In the genomic region with DNA sequence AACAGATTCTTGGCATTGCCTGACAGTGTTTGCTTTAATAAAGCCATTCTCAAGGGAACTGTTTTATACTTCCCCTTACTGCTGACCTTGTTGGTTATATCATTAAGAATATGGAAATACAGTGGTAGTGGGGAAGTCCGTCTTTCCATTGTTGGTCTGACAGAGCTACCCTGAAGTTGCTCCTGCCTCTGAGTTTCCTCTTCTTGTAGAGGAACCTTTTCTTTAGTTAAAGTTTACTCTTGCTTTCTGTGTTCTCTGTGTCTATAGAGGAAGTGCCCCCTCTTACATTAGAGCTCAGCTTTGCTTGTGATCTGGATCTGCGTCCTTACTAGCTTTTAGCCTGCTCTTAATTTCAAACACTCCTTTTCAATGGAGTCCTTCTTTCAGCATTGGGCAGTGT, we compare ENCODE assay signal across 14 mouse cellular contexts. TPM values are rescaled to one million over a fixed set of nuclear protein-coding genes. Genes with fewer than 3 reads are reported as not detected.
A peak's percentile ranks its signal among the peaks of the same experiment; 100 is the strongest.
DNase-seq lines count a peak whose midpoint lies in the region; ATAC-seq and TF ChIP-seq lines count a peak whose summit lies in the region.
"Had no signal": no experiment of that assay in that cellular context is flagged by ENCODE, and none has a peak within 500 bp of the region (broad histone marks: within the 10 kb centered on the region; RNA-seq: fewer than 3 reads in every experiment).

No protein-coding gene starts in this region.

- no peak overlapping the region for H3K4me2 ChIP-seq in lung, postnatal 0 days (replicated peaks; ENCODE audit: low read depth, low read length)
- H3K4me2 ChIP-seq in midbrain, embryonic 13.5 days (replicated peaks) = no peak overlapping the region
- H3K4me2 ChIP-seq: heart, embryonic 12.5 days; lung, embryonic 14.5 days; midbrain, embryonic 15.5 days had no signal

- no peak for ATAC-seq in lung, postnatal 0 days
- no peak for ATAC-seq in midbrain, embryonic 13.5 days
- ATAC-seq: hindbrain, postnatal 0 days; midbrain, embryonic 15.5 days had no signal

- no peak for TF ChIP-seq CTCF in lung, postnatal 0 days (IDR thresholded peaks at IDR 0.05)
- no peak for TF ChIP-seq CTCF in cortical plate, adult 2 months (IDR thresholded peaks at IDR 0.05; ENCODE audit: extremely low read depth, insufficient read depth, low read length)

- H3K27ac ChIP-seq in lung, postnatal 0 days (ENCODE audit: low read length) = no peak overlapping the region
- peak overlapping the region; percentile 40; the same call in 1 of the 2 replicates for H3K27ac ChIP-seq in cortical plate, adult 2 months (ENCODE audit: insufficient read depth, low read length)
- H3K27ac ChIP-seq in midbrain, embryonic 13.5 days = no peak overlapping the region
- H3K27ac ChIP-seq: hindbrain, postnatal 0 days; midbrain, embryonic 15.5 days had no signal

- H3K4me3 ChIP-seq in lung, postnatal 0 days (ENCODE audit: low read depth, low read length) = no peak overlapping the region
- H3K4me3 ChIP-seq in cortical plate, adult 2 months (ENCODE audit: insufficient read depth, low read length) = no peak overlapping the region
- H3K4me3 ChIP-seq in midbrain, embryonic 13.5 days (replicated peaks) = no peak overlapping the region
- H3K4me3 ChIP-seq: heart, embryonic 12.5 days; midbrain, embryonic 15.5 days had no signal

- no peak for TF ChIP-seq POLR2A in cortical plate, adult 2 months (IDR thresholded peaks at IDR 0.05; ENCODE audit: extremely low read depth, insufficient read depth, low read length)

- H3K9ac ChIP-seq in lung, postnatal 0 days (replicated peaks; ENCODE audit: low read depth) = no peak overlapping the region
- H3K9ac ChIP-seq in midbrain, embryonic 13.5 days (replicated peaks) = no peak overlapping the region
- H3K9ac ChIP-seq: heart, embryonic 12.5 days; lung, embryonic 14.5 days; midbrain, embryonic 15.5 days had no signal

- no peaks in the 10 kb centered on the region for H3K36me3 ChIP-seq in lung, postnatal 0 days (ENCODE audit: insufficient read depth, low read length)
- H3K36me3 ChIP-seq in midbrain, embryonic 13.5 days = no peaks in the 10 kb centered on the region
- H3K36me3 ChIP-seq: heart, embryonic 12.5 days; midbrain, embryonic 15.5 days had no signal

- H3K27me3 ChIP-seq in lung, postnatal 0 days (replicated peaks; ENCODE audit: insufficient read depth, low read length) = no peaks in the 10 kb centered on the region
- H3K27me3 ChIP-seq in midbrain, embryonic 13.5 days = no peaks in the 10 kb centered on the region
- H3K27me3 ChIP-seq: heart, embryonic 12.5 days; midbrain, embryonic 15.5 days had no signal

- intact Hi-C loops in heart, postnatal 25 days (cut with DNase I) = no loop called here

- peak; percentile 10 to 54 for DNase-seq in heart, adult 9 months (ENCODE audit: low spot score in 2 of 2)
- no peak for DNase-seq in heart, postnatal 25 days (ENCODE audit: low spot score)
- peak; percentile 30 for DNase-seq in lung, postnatal 0 days (ENCODE audit: low spot score)
- DNase-seq in lung, postnatal 14 days = no peak
- peak; percentile 30 for DNase-seq in skeletal muscle tissue, adult 2 months (ENCODE audit: low read depth, low spot score)
- no peak for DNase-seq in right cerebral cortex, adult 2 months (ENCODE audit: low spot score in 2 of 2)
- DNase-seq: cerebellum, adult 18-20 months; lung, embryonic 14.5 days; thymus, postnatal 14 days had no signal

- no peaks in the 10 kb centered on the region for H3K9me3 ChIP-seq in lung, postnatal 0 days (ENCODE audit: low read length)
- H3K9me3 ChIP-seq in midbrain, embryonic 13.5 days = no peaks in the 10 kb centered on the region
- H3K9me3 ChIP-seq: heart, embryonic 12.5 days; midbrain, embryonic 15.5 days had no signal

- 57% methylated on average over 2 of the region's 2 CpGs for WGBS in lung, postnatal 0 days
- WGBS in midbrain, embryonic 13.5 days = 88% methylated on average over 2 of the region's 2 CpGs

- H3K4me1 ChIP-seq in lung, postnatal 0 days (ENCODE audit: insufficient read depth, low read depth, low read length) = no peaks in the 10 kb centered on the region
- H3K4me1 ChIP-seq in cortical plate, adult 2 months (ENCODE audit: control insufficient read depth, insufficient read depth, low read length) = no peaks in the 10 kb centered on the region
- no peaks in the 10 kb centered on the region for H3K4me1 ChIP-seq in midbrain, embryonic 13.5 days (replicated peaks)
- H3K4me1 ChIP-seq: midbrain, embryonic 15.5 days had no signal

- no peak for TF ChIP-seq EP300 in lung, postnatal 0 days (IDR thresholded peaks at IDR 0.05)

RNA-seq across cellular contexts. Expression of a gene that starts 42.9 kb away (rescaled TPM):
- 10 to 100 TPM; 35.0 to 36.2 TPM for total RNA-seq in heart, postnatal 25 days (2021)
- polyA plus RNA-seq in lung, postnatal 0 days (2015; fragmentation: Nextera tagmentation; extraction: Ambion mirVana) = 6.6 and 6.9 TPM in 2 replicates
- polyA plus RNA-seq in cortical plate, adult 2 months (2012; rRNA removed) = 14.5 and 14.6 TPM in 2 replicates
- polyA plus RNA-seq in midbrain, embryonic 13.5 days (2015; fragmentation: Nextera tagmentation; extraction: Ambion mirVana) = 2.2 and 2.8 TPM in 2 replicates

Comparison
In these comparisons a context has a peak if more than half of its experiments do, and no peak if none do; other contexts are left out.
1. DNase-seq: peak in heart, adult 9 months (2 of 2), lung, postnatal 0 days (single experiment) and skeletal muscle tissue, adult 2 months (single experiment); none in heart, postnatal 25 days (single experiment), lung, postnatal 14 days (single experiment) and right cerebral cortex, adult 2 months (0 of 2).